Mouse (Mus musculus) heart, adult 2 months (tissue): ENCODE measurements around the gene Hyal3. TPM values are rescaled to one million over a fixed set of nuclear protein-coding genes. Genes with fewer than 3 reads are reported as not detected.

ENCODE experiments used
- DNase-seq, 2 experiments: peaks; one replicate each; pipeline ENCODE4 v3.0.0; 2021
- H3K27ac ChIP-seq: fragments of 200-600 bp; 2 replicates; pipeline ENCODE4 v1.8.1; 2022
- H3K27me3 ChIP-seq: fragments of 200-500 bp; 2 replicates; pipeline ENCODE4 v1.6.1; 2012; ENCODE audit warnings: mild to moderate bottlenecking, low read length, inconsistent platforms, mixed read lengths; ENCODE audit not compliant: control insufficient read depth, insufficient read depth
- H3K36me3 ChIP-seq: fragments of 200-500 bp; 2 replicates; pipeline ENCODE4 v1.6.1; 2012; ENCODE audit warnings: low read length, inconsistent platforms; ENCODE audit not compliant: control insufficient read depth, insufficient read depth
- H3K4me1 ChIP-seq: fragments of 200-500 bp; 2 replicates; pipeline ENCODE4 v1.6.1; 2011; ENCODE audit warnings: low read length; ENCODE audit not compliant: control insufficient read depth, insufficient read depth
- H3K4me3 ChIP-seq: fragments of 200-600 bp; 2 replicates; pipeline ENCODE4 v1.8.1; 2022
- H3K79me2 ChIP-seq: fragments of 200-500 bp; replicated peaks from 2 replicates; pipeline ENCODE4 v1.6.1; 2012; ENCODE audit warnings: mild to moderate bottlenecking, inconsistent platforms, low read length, moderate library complexity, mixed read lengths; ENCODE audit not compliant: control insufficient read depth, insufficient read depth
- H3K9ac ChIP-seq: fragments of 200-500 bp; 2 replicates; pipeline ENCODE4 v1.6.1; 2012; ENCODE audit warnings: low read depth, mild to moderate bottlenecking, control low read depth, inconsistent platforms, low read length, mixed read lengths
- CTCF ChIP-seq: fragments of 200-600 bp; IDR thresholded peaks from 2 replicates; pipeline ENCODE4 v1.8.1; 2022; ENCODE audit warnings: antibody characterized with exemption, mild to moderate bottlenecking, moderate library complexity
- EP300 ChIP-seq: fragments of 200-500 bp; IDR thresholded peaks from 2 replicates; pipeline ENCODE4 v1.6.1; 2011; ENCODE audit warnings: low read depth, low read length, control low read depth; ENCODE audit not compliant: insufficient read depth
- POLR2A ChIP-seq: fragments of 200-500 bp; IDR thresholded peaks from 2 replicates; pipeline ENCODE4 v1.6.1; 2011; ENCODE audit warnings: mild to moderate bottlenecking, low read depth, low read length, control low read depth; ENCODE audit not compliant: insufficient read depth
- WGBS: fragments of 180-500 bp; shearing (Covaris S2); methylation state at CpG from one replicate; pipeline ENCODE4 v1.1.7; 2018; 5-methylcytosine and 5-hydroxymethylcytosine counted together
- intact Hi-C: fragments of 180-260 bp; cut with DNase I; formaldehyde crosslinking; loops from one replicate; pipeline ENCODE4 v1.15.1; 2025
- polyA plus RNA-seq: library from polyadenylated mRNA; depleted of rRNA; stranded (reverse); fragments of >200 nt; gene quantifications from 2 replicates; pipeline ENCODE4 v1.2.3, GENCODE M21; 2012
- total RNA-seq, 2 experiments: library from RNA; stranded (reverse); gene quantifications; 2 replicates each; pipeline ENCODE4 v1.2.3; 2021

The Hyal3 gene
- total and polyA plus RNA-seq, 3 experiments, result 0.29 to 0.34 (median 0.31) TPM

DNA sequence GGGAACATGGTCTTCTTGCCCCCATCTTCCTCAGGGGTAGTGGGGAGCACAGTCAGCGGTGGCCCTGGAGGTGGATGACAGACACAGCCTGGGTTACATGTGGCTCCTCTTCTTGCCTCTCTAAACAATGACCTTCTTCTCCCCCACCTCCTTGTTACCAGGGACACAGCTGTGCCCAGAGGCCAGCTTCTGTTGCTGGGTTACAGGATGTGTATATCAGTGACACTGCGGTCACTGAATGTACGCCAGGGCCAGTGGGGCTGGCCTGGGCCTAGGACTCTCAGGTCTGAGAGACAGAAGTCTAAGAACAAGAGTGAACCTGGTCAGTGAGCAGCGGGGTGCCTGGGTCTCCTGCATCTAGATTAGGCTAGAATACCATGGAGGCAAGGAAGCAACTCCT lies 34.4 kb downstream of the Hyal3 start:
- H3K9ac ChIP-seq, result no peak overlapping the region
- DNase-seq, result no peak
- intact Hi-C loops, result no loop called here
- H3K36me3 ChIP-seq, result peaks cover 10% of the 10 kb centered on the region
- H3K4me3 ChIP-seq, result no peak overlapping the region
- no peaks in the 10 kb centered on the region for H3K27me3 ChIP-seq
- H3K79me2 ChIP-seq, result no peaks in the 10 kb centered on the region
- 45% methylated on average over 4 of the region's 4 CpGs for WGBS
- H3K27ac ChIP-seq, result no peak overlapping the region
- TF ChIP-seq EP300 (no peak), POLR2A (no peak), CTCF (no peak)
- H3K4me1 ChIP-seq, result peaks cover 34% of the 10 kb centered on the region

GRCm38 (mm10) chr9:107617461-107617860 lies 36.8 kb downstream of the Hyal3 start:
- Histone ChIP-seq H3K9ac (no peak overlapping the region), H3K27ac (peak overlapping the region; percentile 76), H3K79me2 (no peaks in the 10 kb centered on the region; the same call in 1 of the 2 replicates), H3K36me3 (peaks cover 17% of the 10 kb centered on the region), H3K27me3 (no peaks in the 10 kb centered on the region), H3K4me3 (no peak overlapping the region), H3K4me1 (peaks cover 35% of the 10 kb centered on the region)
- WGBS, result 72% methylated on average over 2 of the region's 2 CpGs
- DNase-seq, result no peak
- TF ChIP-seq CTCF (peak; percentile 43), POLR2A (no peak)
- intact Hi-C loops, result no loop called here

- WGBS, result 38% methylated on average over 6 of the region's 6 CpGs
- H3K79me2 ChIP-seq, result no peaks in the 10 kb centered on the region; the same call in 1 of the 2 replicates
- DNase-seq, result no peak
- peaks cover 17% of the 10 kb centered on the region for H3K36me3 ChIP-seq
- H3K4me3 ChIP-seq, result no peak overlapping the region
- peaks cover 35% of the 10 kb centered on the region for H3K4me1 ChIP-seq
- intact Hi-C loops, result no loop called here
- H3K27ac ChIP-seq, result peak overlapping the region; percentile 76
- no peak for TF ChIP-seq CTCF
- TF ChIP-seq EP300, result no peak
- no peak for TF ChIP-seq POLR2A
- H3K9ac ChIP-seq, result no peak overlapping the region
- H3K27me3 ChIP-seq, result no peaks in the 10 kb centered on the region
Measured at GRCm38 (mm10) chr9:107618098-107618497, 37.5 kb downstream of the Hyal3 start.

DNA sequence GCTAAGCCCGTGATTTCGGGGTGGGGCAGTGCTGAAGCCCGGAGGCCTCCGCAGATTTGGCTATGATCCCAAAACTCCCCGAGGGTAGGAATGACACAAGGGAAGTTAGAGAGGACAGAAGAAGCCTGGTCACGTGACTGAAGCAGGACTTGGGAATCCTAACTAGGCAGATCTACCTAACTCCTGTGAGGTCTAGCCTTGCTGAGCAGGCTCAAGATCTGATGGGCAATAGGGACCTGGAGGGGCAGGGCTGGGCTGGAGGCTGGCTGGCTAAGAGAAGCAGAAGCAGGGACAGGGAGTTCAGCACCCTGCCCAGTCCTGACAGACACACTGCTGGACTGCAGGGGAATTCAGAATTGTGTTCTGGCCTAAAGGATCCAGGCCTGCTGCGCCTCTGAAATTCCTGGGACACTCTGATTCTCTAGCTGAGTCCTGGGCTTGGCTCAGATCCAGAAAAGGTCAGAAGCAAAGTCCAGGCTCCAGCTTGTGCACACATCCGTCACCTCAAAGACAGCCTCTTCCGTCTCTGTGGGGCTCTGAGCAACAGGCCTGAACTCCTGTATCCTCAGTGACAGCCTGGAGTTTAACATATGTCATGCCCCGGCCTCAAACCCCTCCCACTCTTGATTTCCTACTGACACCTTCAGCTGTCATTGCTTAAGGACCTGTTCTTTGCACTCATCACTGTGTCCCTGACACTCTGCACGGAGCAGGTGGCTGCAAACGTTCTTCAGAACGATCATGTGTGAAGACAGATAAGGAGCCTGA lies 38.3 kb downstream of the Hyal3 start:
- H3K27me3 ChIP-seq, result no peaks in the 10 kb centered on the region
- intact Hi-C loops, result no loop called here
- no peaks in the 10 kb centered on the region; the same call in 1 of the 2 replicates for H3K79me2 ChIP-seq
- H3K9ac ChIP-seq, result peak overlapping the region; percentile 50
- 7% methylated on average over 13 of the region's 13 CpGs for WGBS
- peaks cover 21% of the 10 kb centered on the region for H3K36me3 ChIP-seq
- TF ChIP-seq CTCF (no peak), POLR2A (peak; percentile 42; the same call in 1 of the 2 replicates), EP300 (peak; percentile 99)
- no peak overlapping the region for H3K4me3 ChIP-seq
- peak overlapping the region; percentile 76 for H3K27ac ChIP-seq
- peak; percentile 64 to 77 for DNase-seq
- H3K4me1 ChIP-seq, result peaks cover 39% of the 10 kb centered on the region

GRCm38 (mm10) chr9:107619546-107619879 lies 38.9 kb downstream of the Hyal3 start:
- no peaks in the 10 kb centered on the region; the same call in 1 of the 2 replicates for H3K79me2 ChIP-seq
- TF ChIP-seq CTCF (no peak), POLR2A (no peak), EP300 (no peak)
- peak overlapping the region; percentile 0; the same call in 1 of the 2 replicates for H3K9ac ChIP-seq
- H3K27me3 ChIP-seq, result no peaks in the 10 kb centered on the region
- peaks cover 23% of the 10 kb centered on the region for H3K36me3 ChIP-seq
- 25% methylated on average over 13 of the region's 13 CpGs for whole genome bisulfite sequencing
- H3K27ac ChIP-seq, result peak overlapping the region; percentile 76
- H3K4me3 ChIP-seq, result no peak overlapping the region
- H3K4me1 ChIP-seq, result peaks cover 44% of the 10 kb centered on the region
- intact Hi-C loops, result no loop called here
- peak; percentile 61 for DNase-seq

DNA sequence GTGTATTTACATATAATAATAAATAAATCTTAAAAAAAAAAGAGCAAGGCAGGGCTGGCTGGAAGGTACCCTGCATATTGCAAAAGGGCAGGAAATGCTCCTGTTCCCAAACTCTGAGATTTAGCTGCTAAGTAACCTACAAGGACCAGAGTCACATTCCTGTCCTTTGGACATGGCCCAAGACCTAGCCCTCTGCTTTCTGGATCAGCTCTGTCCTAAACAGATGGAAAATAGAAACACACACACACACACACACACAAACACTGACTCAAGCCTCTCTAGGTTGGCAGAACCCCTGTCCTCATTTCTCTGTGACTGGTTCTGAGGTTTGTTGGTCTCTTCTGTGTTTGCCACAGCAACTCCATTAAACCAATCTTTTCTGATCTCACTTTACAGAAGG lies 40.3 kb downstream of the Hyal3 start:
- no peaks in the 10 kb centered on the region for H3K27me3 ChIP-seq
- no peak overlapping the region for H3K4me3 ChIP-seq
- H3K27ac ChIP-seq, result peak overlapping the region; percentile 42
- H3K79me2 ChIP-seq, result no peaks in the 10 kb centered on the region; the same call in 1 of the 2 replicates
- H3K36me3 ChIP-seq, result peaks cover 23% of the 10 kb centered on the region
- H3K9ac ChIP-seq, result no peak overlapping the region
- no peak for DNase-seq
- intact Hi-C loops, result no loop called here
- TF ChIP-seq CTCF, result no peak
- TF ChIP-seq POLR2A, result no peak
- no peak for TF ChIP-seq EP300
- peaks cover 56% of the 10 kb centered on the region for H3K4me1 ChIP-seq
